In the genomic region with DNA sequence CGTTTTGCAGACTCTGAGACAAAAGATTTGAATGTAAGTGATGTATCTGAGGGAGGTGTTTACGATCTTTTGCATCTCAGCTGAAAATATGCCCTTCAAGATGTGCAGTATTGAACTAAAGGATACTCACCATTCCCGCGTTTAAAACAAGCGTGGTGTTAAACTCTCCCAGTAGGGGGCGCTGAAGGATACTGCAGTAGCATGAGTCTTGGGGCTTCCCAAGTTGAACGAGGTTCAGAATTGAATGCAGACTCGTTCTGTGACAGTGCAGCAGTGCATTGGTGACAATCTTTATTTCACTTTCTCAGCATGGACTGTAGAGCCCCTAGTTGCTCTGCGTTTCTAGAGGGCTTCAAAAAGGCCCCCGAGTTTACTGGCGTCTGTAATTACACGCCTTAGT, we compare ENCODE assay signal across 8 mouse cellular contexts. TPM values are rescaled to one million over a fixed set of nuclear protein-coding genes. Genes with fewer than 3 reads are reported as not detected.
DNase-seq lines count a peak whose midpoint lies in the region; ATAC-seq and TF ChIP-seq lines count a peak whose summit lies in the region.
"Had no signal": no experiment of that assay in that cellular context is flagged by ENCODE, and none has a peak within 500 bp of the region (broad histone marks: within the 10 kb centered on the region; RNA-seq: fewer than 3 reads in every experiment).

No protein-coding gene starts in this region.

- H3K4me2 ChIP-seq in CH12.LX (ENCODE audit: insufficient read depth, low read depth, poor library complexity, severe bottlenecking), result 0 out of 2 replicates have a peak overlapping the region, but pooled peaks have one; percentile 24
- H3K4me2 ChIP-seq in forebrain, embryonic 16.5 days (ENCODE audit: low read length), result no peak overlapping the region
- no peak overlapping the region for H3K4me2 ChIP-seq in liver, embryonic 13.5 days
- H3K4me2 ChIP-seq: liver, embryonic 15.5 days had no signal

- TF ChIP-seq EP300 in CH12.LX (IDR thresholded peaks at IDR 0.05; ENCODE audit: low read length), result no peak

- in situ Hi-C loops in CH12.LX (cut with MboI; ENCODE audit: low pct_ligation_motif_present, low pct_unique_long_range_greater_than_20kb, low sequenced_read_pairs), result loop anchor here (25.0 kb wide), 1 partner anchor 1478 kb away; no protein-coding TSS in a partner anchor

- ATAC-seq in forebrain, embryonic 16.5 days, result peak; percentile 43; the same call in 1 of the 2 replicates
- no peak for ATAC-seq in liver, embryonic 13.5 days (ENCODE audit: low read depth)

- peak; percentile 59 for TF ChIP-seq RAD21 in CH12.LX (IDR thresholded peaks at IDR 0.05; ENCODE audit: low read depth, low read length)

- peak; percentile 76 to 87 for TF ChIP-seq CTCF in CH12.LX (conservative IDR thresholded peaks at IDR 0.05 in 1 of 2, IDR thresholded peaks at IDR 0.05 in 1 of 2; ENCODE audit: low read depth in 2 of 2, low read length in 2 of 2)

- H3K9ac ChIP-seq in CH12.LX (ENCODE audit: insufficient read depth, low read depth), result no peak overlapping the region
- H3K9ac ChIP-seq in forebrain, embryonic 16.5 days (replicated peaks; ENCODE audit: low read depth, low read length), result no peak overlapping the region
- no peak overlapping the region for H3K9ac ChIP-seq in liver, embryonic 13.5 days
- H3K9ac ChIP-seq: liver, embryonic 15.5 days had no signal

- no peak for TF ChIP-seq POLR2A in CH12.LX (IDR thresholded peaks at IDR 0.05; ENCODE audit: low read depth, low read length)

- no peaks in the 10 kb centered on the region for H3K27me3 ChIP-seq in CH12.LX (replicated peaks)
- H3K27me3 ChIP-seq in forebrain, embryonic 16.5 days (replicated peaks; ENCODE audit: control insufficient read depth, insufficient read depth, low read length), result no peaks in the 10 kb centered on the region
- no peaks in the 10 kb centered on the region for H3K27me3 ChIP-seq in liver, embryonic 13.5 days
- H3K27me3 ChIP-seq: liver, embryonic 15.5 days had no signal

- dilution Hi-C loops in CH12.LX (cut with MboI; ENCODE audit: extremely low pct_ligation_motif_present, extremely low pct_unique_long_range_greater_than_20kb, low sequenced_read_pairs), result no loop called here

- H3K27ac ChIP-seq in CH12.LX (ENCODE audit: insufficient read depth, low read depth), result no peak overlapping the region
- no peak overlapping the region for H3K27ac ChIP-seq in forebrain, embryonic 16.5 days (ENCODE audit: low read length)
- no peak overlapping the region for H3K27ac ChIP-seq in liver, embryonic 13.5 days
- H3K27ac ChIP-seq: liver, embryonic 15.5 days had no signal

- peaks cover 2 to 19% of the 10 kb centered on the region in 2 experiments; a peak in 3 of 4 replicates for H3K4me1 ChIP-seq in CH12.LX (ENCODE audit: control insufficient read depth in 1 of 2, insufficient read depth in 2 of 2)
- peaks cover 4% of the 10 kb centered on the region; the same call in 1 of the 2 replicates for H3K4me1 ChIP-seq in forebrain, embryonic 16.5 days (replicated peaks; ENCODE audit: control insufficient read depth, insufficient read depth, low read length)
- H3K4me1 ChIP-seq in liver, embryonic 13.5 days (replicated peaks), result no peaks in the 10 kb centered on the region
- H3K4me1 ChIP-seq: liver, embryonic 15.5 days had no signal

- no peak overlapping the region for H3K4me3 ChIP-seq in CH12.LX (replicated peaks in 1 of 3; ENCODE audit: low read depth in 2 of 3, low read length in 2 of 3, poor library complexity in 1 of 3)
- no peak overlapping the region for H3K4me3 ChIP-seq in forebrain, embryonic 16.5 days (replicated peaks; ENCODE audit: low read length)
- H3K4me3 ChIP-seq in liver, embryonic 13.5 days (replicated peaks), result no peak overlapping the region
- H3K4me3 ChIP-seq: liver, embryonic 15.5 days had no signal

- no peaks in the 10 kb centered on the region for H3K79me2 ChIP-seq in CH12.LX (replicated peaks; ENCODE audit: control insufficient read depth, extremely low read depth, insufficient read depth, poor library complexity, severe bottlenecking)

- DNase-seq in B cell, adult 2 months, result peak; percentile 43 to 48
- peak; percentile 70 for DNase-seq in CH12.LX (ENCODE audit: extremely low read depth)
- DNase-seq in c-Kit-positive CD71-negative TER-119-negative erythroid progenitor cells, embryonic 14.5 days (ENCODE audit: low read depth), result peak; percentile 45
- peak; percentile 77 for DNase-seq in kidney, postnatal 10 days
- peak; percentile 7 for DNase-seq in liver, embryonic 13.5 days
- peak; percentile 39 for DNase-seq in ovary, postnatal 36 days (ENCODE audit: low spot score)

- no peaks in the 10 kb centered on the region for H3K9me3 ChIP-seq in CH12.LX (replicated peaks; ENCODE audit: low read length)
- no peaks in the 10 kb centered on the region for H3K9me3 ChIP-seq in forebrain, embryonic 16.5 days (ENCODE audit: control insufficient read depth, low read length)
- H3K9me3 ChIP-seq in liver, embryonic 13.5 days (replicated peaks), result no peaks in the 10 kb centered on the region
- H3K9me3 ChIP-seq: liver, embryonic 15.5 days had no signal

- no peaks in the 10 kb centered on the region for H3K36me3 ChIP-seq in CH12.LX (replicated peaks in 1 of 2; ENCODE audit: control insufficient read depth in 1 of 2, insufficient read depth in 1 of 2, low read length in 1 of 2)
- H3K36me3 ChIP-seq in forebrain, embryonic 16.5 days (ENCODE audit: control insufficient read depth, insufficient read depth), result no peaks in the 10 kb centered on the region
- no peaks in the 10 kb centered on the region for H3K36me3 ChIP-seq in liver, embryonic 13.5 days
- H3K36me3 ChIP-seq: liver, embryonic 15.5 days had no signal

- 18% methylated on average over 12 of the region's 12 CpGs for WGBS in forebrain, embryonic 16.5 days
- WGBS in liver, embryonic 13.5 days (ENCODE audit: insufficient replicate concordance), result 14% methylated on average over 12 of the region's 12 CpGs

TF ChIP-seq in CH12.LX, 34 proteins besides CTCF, POLR2A, EP300 and RAD21:
- peak; percentile 36; the same call in 1 of the 2 replicates for TF ChIP-seq SMC3 (IDR thresholded peaks at IDR 0.05; ENCODE audit: low read depth, low read length)
- TF ChIP-seq MEF2A (IDR thresholded peaks at IDR 0.05; ENCODE audit: borderline replicate concordance, low read depth, low read length), result no peak
- TF ChIP-seq HCFC1 (IDR thresholded peaks at IDR 0.05; ENCODE audit: low read depth, low read length), result no peak
- TF ChIP-seq MAZ (IDR thresholded peaks at IDR 0.05; ENCODE audit: low read depth, low read length), result no peak
- TF ChIP-seq JUND (conservative IDR thresholded peaks at IDR 0.05; ENCODE audit: low read depth, low read length), result no peak
- TF ChIP-seq SIN3A (IDR thresholded peaks at IDR 0.05; ENCODE audit: low read length), result no peak

RNA-seq across cellular contexts. Expression of gene Bod1l, which starts 40.4 kb away (rescaled TPM):
- 14.5 and 15.4 TPM in 2 replicates for total RNA-seq in CH12.LX (2012; rRNA removed)
- 8.5 and 8.9 TPM in 2 replicates for total RNA-seq in CH12.LX (2014; rRNA removed)
- polyA plus RNA-seq in CH12.LX (2012; ENCODE audit: insufficient read length, low read depth), result 15.7 and 16.5 TPM in 2 replicates
- polyA plus RNA-seq in forebrain, embryonic 16.5 days (2015; fragmentation: Nextera tagmentation; extraction: Ambion mirVana), result 28.4 and 30.2 TPM in 2 replicates
- polyA plus RNA-seq in liver, embryonic 13.5 days (2015; fragmentation: Nextera tagmentation; extraction: Ambion mirVana), result 12.3 and 12.5 TPM in 2 replicates

Comparison
In these comparisons a context has a peak if more than half of its experiments do, and no peak if none do; other contexts are left out.
1. DNase-seq: peak in every context shown above with its lines; median percentile 77 in kidney, postnatal 10 days; 70 in CH12.LX; 46 in B cell, adult 2 months; 45 in c-Kit-positive CD71-negative TER-119-negative erythroid progenitor cells, embryonic 14.5 days; 39 in ovary, postnatal 36 days; 7 in liver, embryonic 13.5 days.